Mouse (Mus musculus) liver, embryonic 13.5 days (tissue): Measurements from ENCODE around the gene Fdxr. TPM values are rescaled to one million over a fixed set of nuclear protein-coding genes. Genes with fewer than 3 reads are reported as not detected.
A peak's percentile ranks its signal among the peaks of the same experiment; 100 is the strongest.

Experiments
- ATAC-seq: fragments of 200-750 bp; cut with Nextera tagmentation; 2 replicates; pipeline ENCODE4 v1.8.0; 2017; ENCODE audit warnings: low read depth, mild to moderate bottlenecking, moderate number of reproducible peaks, moderate library complexity
- DNase-seq: peaks from one replicate; pipeline ENCODE4 v3.0.0; 2022
- H3K27ac ChIP-seq: fragments of 300-500 bp; sonication (generic); 2 replicates; pipeline ENCODE4 v1.5.1; 2015; ENCODE audit warnings: moderate library complexity, mild to moderate bottlenecking, inconsistent platforms
- H3K27me3 ChIP-seq: fragments of 300-500 bp; sonication (generic); 2 replicates; pipeline ENCODE4 v1.6.1; 2015; ENCODE audit warnings: mild to moderate bottlenecking, inconsistent platforms
- H3K36me3 ChIP-seq: fragments of 300-500 bp; sonication (generic); 2 replicates; pipeline ENCODE4 v1.6.1; 2015; ENCODE audit warnings: mild to moderate bottlenecking, inconsistent platforms
- H3K4me1 ChIP-seq: fragments of 300-500 bp; sonication (generic); replicated peaks from 2 replicates; pipeline ENCODE4 v1.6.1; 2015; ENCODE audit warnings: inconsistent platforms
- H3K4me2 ChIP-seq: fragments of 300-500 bp; sonication (generic); 2 replicates; pipeline ENCODE4 v1.6.1; 2015; ENCODE audit warnings: inconsistent platforms, mild to moderate bottlenecking, moderate library complexity
- H3K4me3 ChIP-seq: fragments of 300-500 bp; sonication (generic); replicated peaks from 2 replicates; pipeline ENCODE4 v1.5.1; 2015; ENCODE audit warnings: mild to moderate bottlenecking, inconsistent platforms
- H3K9ac ChIP-seq: fragments of 300-500 bp; sonication (generic); 2 replicates; pipeline ENCODE4 v1.6.1; 2015; ENCODE audit warnings: mild to moderate bottlenecking, inconsistent platforms
- H3K9me3 ChIP-seq: fragments of 300-500 bp; sonication (generic); replicated peaks from 2 replicates; pipeline ENCODE4 v1.6.1; 2016; ENCODE audit warnings: inconsistent platforms
- WGBS: fragments of 180-500 bp; shearing (Covaris S2); methylation state at CpG from one replicate; pipeline ENCODE4 v1.1.7; 2015; ENCODE audit not compliant: insufficient replicate concordance; 5-methylcytosine and 5-hydroxymethylcytosine counted together
- polyA plus RNA-seq: library from polyadenylated mRNA; unstranded; fragments of >200 nt; fragmentation: Nextera tagmentation; extraction: Ambion mirVana; gene quantifications from 2 replicates; pipeline ENCODE4 v1.2.1, GENCODE M21; 2015

The Fdxr gene
- polyA plus RNA-seq, 1 experiment from 2014 or later: 16.3 TPM

GRCm38 (mm10) chr11:115249721-115250404 lies 27.0 kb downstream of the Fdxr start:
- no peak overlapping the region for H3K9ac ChIP-seq
- 4% methylated on average over 63 of the region's 63 CpGs for WGBS
- DNase-seq: no peak

GRCm38 (mm10) chr11:115247945-115248344 lies 28.9 kb downstream of the Fdxr start:
- WGBS: 40% methylated on average over 6 of the region's 6 CpGs
- H3K27me3 ChIP-seq: peaks cover 70% of the 10 kb centered on the region
- ATAC-seq (no peak), DNase-seq (no peak)
- no peaks in the 10 kb centered on the region for H3K9me3 ChIP-seq
- H3K36me3 ChIP-seq: no peaks in the 10 kb centered on the region
- no peak overlapping the region for H3K4me3 ChIP-seq
- H3K27ac ChIP-seq: no peak overlapping the region
- H3K4me2 ChIP-seq: no peak overlapping the region
- no peak overlapping the region for H3K9ac ChIP-seq
- peaks cover 35% of the 10 kb centered on the region for H3K4me1 ChIP-seq

More at GRCm38 (mm10) chr11:115249721-115250404, 27.0 kb downstream of the Fdxr start:
- Histone ChIP-seq H3K36me3 (no peaks in the 10 kb centered on the region), H3K27ac (no peak overlapping the region), H3K9me3 (no peaks in the 10 kb centered on the region), H3K4me2 (peak overlapping the region; percentile 57), H3K4me1 (peaks cover 28% of the 10 kb centered on the region), H3K27me3 (peaks cover 88% of the 10 kb centered on the region), H3K4me3 (peak overlapping the region; percentile 41)
- no peak for ATAC-seq

DNA sequence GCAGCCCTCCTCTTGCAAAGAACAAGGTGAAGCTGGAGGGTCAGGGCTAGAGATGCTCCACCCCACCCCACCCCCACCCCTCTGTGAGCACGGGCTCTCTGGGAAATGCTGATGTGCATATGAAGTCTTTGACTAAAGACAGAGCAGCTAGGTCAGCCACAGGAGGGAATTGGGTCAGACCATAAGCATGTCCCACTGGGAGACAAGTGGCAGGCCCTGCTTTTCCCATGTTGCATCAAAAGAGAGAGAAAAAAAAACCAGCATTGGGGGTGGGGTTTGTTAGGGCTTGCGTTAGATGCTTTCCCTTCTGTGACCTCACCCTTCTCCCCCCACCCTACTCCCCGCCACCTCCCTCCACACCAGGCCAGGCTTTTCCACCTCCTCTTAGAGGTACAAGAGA lies 29.6 kb downstream of the Fdxr start:
- Histone ChIP-seq H3K4me2 (no peak overlapping the region), H3K27me3 (peaks cover 63% of the 10 kb centered on the region), H3K9ac (no peak overlapping the region), H3K4me1 (peaks cover 35% of the 10 kb centered on the region), H3K4me3 (no peak overlapping the region), H3K9me3 (no peaks in the 10 kb centered on the region), H3K36me3 (no peaks in the 10 kb centered on the region), H3K27ac (no peak overlapping the region)
- DNase-seq (no peak), ATAC-seq (no peak)
- WGBS: 26% methylated on average over 3 of the region's 3 CpGs

DNA sequence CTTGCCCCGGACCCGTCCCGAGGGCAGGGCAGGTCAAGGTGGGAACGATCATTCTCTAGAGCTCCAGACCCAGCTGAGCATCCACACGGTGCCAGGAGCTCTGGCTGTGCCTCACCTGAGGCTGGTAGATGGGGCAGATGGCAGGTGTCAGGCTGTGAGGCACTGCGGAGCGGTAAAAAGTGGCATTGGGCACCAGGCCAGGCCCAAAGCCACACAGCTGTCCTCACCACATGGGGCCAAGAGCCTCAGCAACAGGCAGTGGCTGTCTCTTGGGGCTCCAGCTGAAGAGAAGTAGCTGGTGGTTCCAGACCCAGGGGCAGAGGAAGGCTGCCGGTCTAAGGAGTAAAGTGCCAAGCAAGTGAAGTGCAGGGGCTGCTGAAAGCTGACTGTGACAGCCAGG lies 30.5 kb downstream of the Fdxr start:
- Histone ChIP-seq H3K36me3 (no peaks in the 10 kb centered on the region), H3K4me3 (no peak overlapping the region), H3K27ac (no peak overlapping the region), H3K4me2 (no peak overlapping the region), H3K4me1 (peaks cover 35% of the 10 kb centered on the region), H3K9ac (no peak overlapping the region), H3K27me3 (peaks cover 56% of the 10 kb centered on the region), H3K9me3 (no peaks in the 10 kb centered on the region)
- no peak for DNase-seq
- WGBS: 71% methylated on average over 8 of the region's 8 CpGs
- ATAC-seq: no peak

GRCm38 (mm10) chr11:115244840-115245239 lies 32.0 kb downstream of the Fdxr start:
- H3K27ac ChIP-seq: peak overlapping the region; percentile 45; the same call in 1 of the 2 replicates
- H3K9me3 ChIP-seq: no peaks in the 10 kb centered on the region
- no peaks in the 10 kb centered on the region for H3K36me3 ChIP-seq
- H3K9ac ChIP-seq: no peak overlapping the region
- H3K4me3 ChIP-seq: no peak overlapping the region
- WGBS: 73% methylated on average over 8 of the region's 8 CpGs
- no peak overlapping the region for H3K4me2 ChIP-seq
- peaks cover 41% of the 10 kb centered on the region for H3K27me3 ChIP-seq
- no peak for DNase-seq
- ATAC-seq: peak; percentile 71
- peaks cover 28% of the 10 kb centered on the region for H3K4me1 ChIP-seq

DNA sequence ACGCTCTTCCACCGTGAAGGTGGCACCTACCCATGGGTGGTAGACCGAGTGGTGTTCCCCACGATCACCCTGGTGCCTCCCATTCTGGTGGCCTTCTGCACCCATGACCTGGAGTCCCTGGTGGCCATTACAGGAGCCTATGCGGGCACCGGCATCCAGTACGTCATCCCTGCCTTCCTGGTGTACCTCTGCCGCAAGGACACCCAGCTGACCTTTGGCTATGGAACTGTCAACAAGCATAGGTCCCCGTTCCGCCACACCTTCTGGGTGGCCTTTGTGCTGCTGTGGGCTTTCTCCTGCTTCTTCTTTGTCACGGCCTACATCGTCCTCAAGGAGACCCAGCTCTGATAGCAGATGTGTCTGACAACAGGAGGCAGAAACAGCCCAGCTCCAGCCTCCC lies 33.1 kb downstream of the Fdxr start:
- ATAC-seq: peak; percentile 37; the same call in 1 of the 2 replicates
- no peak overlapping the region for H3K9ac ChIP-seq
- 79% methylated on average over 12 of the region's 12 CpGs for WGBS
- peaks cover 30% of the 10 kb centered on the region for H3K27me3 ChIP-seq
- H3K27ac ChIP-seq: peak overlapping the region; percentile 40
- no peak overlapping the region for H3K4me2 ChIP-seq
- no peaks in the 10 kb centered on the region for H3K36me3 ChIP-seq
- no peaks in the 10 kb centered on the region for H3K9me3 ChIP-seq
- H3K4me1 ChIP-seq: peaks cover 27% of the 10 kb centered on the region
- H3K4me3 ChIP-seq: no peak overlapping the region
- no peak for DNase-seq

GRCm38 (mm10) chr11:115242746-115243145 lies 34.1 kb downstream of the Fdxr start:
- ATAC-seq (no peak), DNase-seq (no peak)
- no peak overlapping the region for H3K4me2 ChIP-seq
- H3K9ac ChIP-seq: no peak overlapping the region
- 72% methylated on average over 3 of the region's 3 CpGs for WGBS
- H3K9me3 ChIP-seq: no peaks in the 10 kb centered on the region
- H3K4me1 ChIP-seq: peaks cover 24% of the 10 kb centered on the region
- no peak overlapping the region for H3K4me3 ChIP-seq
- H3K36me3 ChIP-seq: no peaks in the 10 kb centered on the region
- H3K27me3 ChIP-seq: peaks cover 20% of the 10 kb centered on the region
- H3K27ac ChIP-seq: no peak overlapping the region

- no peak overlapping the region for H3K27ac ChIP-seq
- H3K4me3 ChIP-seq: no peak overlapping the region
- peaks cover 6% of the 10 kb centered on the region for H3K27me3 ChIP-seq
- DNase-seq: no peak
- H3K4me2 ChIP-seq: no peak overlapping the region
- H3K9me3 ChIP-seq: no peaks in the 10 kb centered on the region
- ATAC-seq: no peak
- peaks cover 21% of the 10 kb centered on the region for H3K4me1 ChIP-seq
- no peaks in the 10 kb centered on the region for H3K36me3 ChIP-seq
- WGBS: 80% methylated on average over 11 of the region's 11 CpGs
- no peak overlapping the region for H3K9ac ChIP-seq
Observed at GRCm38 (mm10) chr11:115241402-115241801, 35.4 kb downstream of the Fdxr start.

- Histone ChIP-seq H3K36me3 (no peaks in the 10 kb centered on the region), H3K27me3 (no peaks in the 10 kb centered on the region), H3K27ac (no peak overlapping the region), H3K4me3 (no peak overlapping the region), H3K9ac (no peak overlapping the region), H3K9me3 (no peaks in the 10 kb centered on the region), H3K4me2 (no peak overlapping the region), H3K4me1 (peaks cover 23% of the 10 kb centered on the region)
- DNase-seq (no peak), ATAC-seq (no peak)
- WGBS: 53% methylated on average over 5 of the region's 5 CpGs
Observed at GRCm38 (mm10) chr11:115236570-115236969, 40.3 kb downstream of the Fdxr start.

- no peaks in the 10 kb centered on the region for H3K9me3 ChIP-seq
- 82% methylated on average over 15 of the region's 15 CpGs for WGBS
- DNase-seq (no peak), ATAC-seq (no peak)
- H3K27me3 ChIP-seq: no peaks in the 10 kb centered on the region
- H3K27ac ChIP-seq: no peak overlapping the region
- no peak overlapping the region for H3K4me2 ChIP-seq
- H3K9ac ChIP-seq: no peak overlapping the region
- H3K4me1 ChIP-seq: peaks cover 30% of the 10 kb centered on the region
- no peaks in the 10 kb centered on the region for H3K36me3 ChIP-seq
- H3K4me3 ChIP-seq: no peak overlapping the region
Observed at GRCm38 (mm10) chr11:115234320-115235044, 42.4 kb downstream of the Fdxr start.

DNA sequence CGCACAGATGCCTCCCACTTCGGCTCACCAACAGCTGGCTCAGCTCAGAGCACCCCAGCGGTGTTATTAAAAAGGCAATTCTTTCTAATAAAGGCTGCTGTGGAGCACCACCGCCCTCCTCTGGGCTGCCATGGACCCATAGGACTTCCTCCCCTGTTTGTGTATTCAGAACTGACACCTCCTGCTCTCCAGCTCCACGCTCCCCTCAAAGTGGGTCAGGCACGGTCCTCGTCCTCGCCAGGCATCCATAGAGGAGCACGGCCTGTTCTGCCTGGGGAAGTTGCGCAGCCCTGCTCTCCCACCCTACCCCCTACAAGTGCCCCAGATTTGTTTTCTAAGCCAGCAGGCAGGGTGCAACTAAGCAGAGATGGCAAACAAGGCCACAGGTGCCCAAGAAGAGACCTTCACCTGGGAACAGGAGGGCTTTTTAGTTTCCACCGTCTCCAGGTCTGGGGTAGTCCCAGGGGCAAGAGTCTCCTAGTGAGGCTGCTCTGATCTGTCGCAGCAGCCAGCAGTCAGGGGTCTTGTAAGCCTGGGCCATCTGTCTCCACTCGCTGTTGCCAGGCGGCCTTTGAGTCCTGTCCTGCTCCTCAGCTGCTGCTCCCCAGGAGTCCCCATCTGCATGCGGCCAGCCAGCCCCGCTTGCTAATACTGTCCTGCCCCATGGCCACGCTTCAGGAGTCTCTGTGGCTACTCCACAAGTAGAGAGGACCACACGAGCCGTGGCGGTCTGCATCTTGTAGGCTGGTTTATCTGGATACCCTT lies 43.1 kb downstream of the Fdxr start:
- Histone ChIP-seq H3K27ac (no peak overlapping the region), H3K9me3 (no peaks in the 10 kb centered on the region), H3K36me3 (no peaks in the 10 kb centered on the region), H3K9ac (no peak overlapping the region), H3K4me3 (no peak overlapping the region), H3K4me2 (no peak overlapping the region), H3K4me1 (peaks cover 31% of the 10 kb centered on the region), H3K27me3 (no peaks in the 10 kb centered on the region)
- no peak for DNase-seq
- WGBS: 77% methylated on average over 20 of the region's 20 CpGs
- ATAC-seq: no peak
